Mouse (Mus musculus) CH12.LX (cell line): ENCODE results near the gene Tshz2. TPM values are rescaled to one million over a fixed set of nuclear protein-coding genes. Genes with fewer than 3 reads are reported as not detected.

Experiments used
- DNase-seq: peaks from one replicate; pipeline ENCODE4 v3.0.0-alpha.2; 2013; ENCODE audit errors: extremely low read depth
- H3K27ac ChIP-seq: 2 replicates; pipeline ENCODE4 v1.5.1; 2012; ENCODE audit warnings: low read depth, mild to moderate bottlenecking, control low read depth, moderate library complexity; ENCODE audit not compliant: insufficient read depth
- H3K27me3 ChIP-seq: replicated peaks from 2 replicates; pipeline ENCODE3; 2012; ENCODE audit warnings: inconsistent platforms
- H3K36me3 ChIP-seq, 2 experiments: replicated peaks in 1 of 2; 2 replicates each; pipeline versions ENCODE3 to v1.6.1; 2012; ENCODE audit warnings: inconsistent platforms in 1 of 2, low read length in 1 of 2, mild to moderate bottlenecking in 1 of 2, mixed read lengths in 1 of 2, moderate library complexity in 1 of 2; ENCODE audit not compliant: control insufficient read depth in 1 of 2, insufficient read depth in 1 of 2
- H3K4me1 ChIP-seq, 2 experiments: 2 replicates each; pipeline ENCODE4 v1.6.1; 2012; ENCODE audit warnings: inconsistent platforms in 1 of 2, moderate library complexity in 1 of 2; ENCODE audit not compliant: insufficient read depth in 2 of 2, control insufficient read depth in 1 of 2
- H3K4me2 ChIP-seq: 2 replicates; pipeline ENCODE4 v1.6.1; 2012; ENCODE audit warnings: low read depth, mild to moderate bottlenecking, control low read depth; ENCODE audit not compliant: poor library complexity, insufficient read depth, severe bottlenecking
- H3K4me3 ChIP-seq, 3 experiments: fragments of 150-350 bp in 1 of 3; sonication (generic) in 1 of 3; replicated peaks in 1 of 3; 2 replicates each; pipeline versions ENCODE3 to v1.5.1; 2011 to 2012; ENCODE audit warnings: low read depth in 2 of 3, low read length in 2 of 3, mild to moderate bottlenecking in 2 of 3, moderate library complexity in 2 of 3, control low read depth in 1 of 3, improper control_type of control experiment in 1 of 3, inconsistent platforms in 1 of 3, mixed read lengths in 1 of 3; ENCODE audit not compliant: poor library complexity in 1 of 3
- H3K79me2 ChIP-seq: replicated peaks from 2 replicates; pipeline ENCODE4 v1.6.1; 2012; ENCODE audit warnings: mild to moderate bottlenecking, moderate library complexity; ENCODE audit not compliant: control insufficient read depth, poor library complexity, insufficient read depth, severe bottlenecking; ENCODE audit errors: extremely low read depth
- H3K9ac ChIP-seq: 2 replicates; pipeline ENCODE4 v1.6.1; 2012; ENCODE audit warnings: low read depth, mild to moderate bottlenecking, control low read depth, moderate library complexity; ENCODE audit not compliant: insufficient read depth
- H3K9me3 ChIP-seq: replicated peaks from 2 replicates; pipeline ENCODE3; 2012; ENCODE audit warnings: low read length, inconsistent platforms, mixed read lengths
- E2F4 ChIP-seq: IDR thresholded peaks from 2 replicates; pipeline ENCODE4 v1.6.1; 2011; ENCODE audit warnings: low read depth, low read length, improper control_type of control experiment; ENCODE audit not compliant: insufficient replicate concordance
- EP300 ChIP-seq: IDR thresholded peaks from 2 replicates; pipeline ENCODE4 v1.6.1; 2011; ENCODE audit warnings: low read length, improper control_type of control experiment
- ETS1 ChIP-seq: conservative IDR thresholded peaks from 2 replicates; pipeline ENCODE4 v1.6.1; 2012; ENCODE audit warnings: low read depth, mild to moderate bottlenecking, inconsistent platforms, low read length, improper control_type of control experiment, moderate library complexity
- HCFC1 ChIP-seq: IDR thresholded peaks from 2 replicates; pipeline ENCODE4 v1.6.1; 2012; ENCODE audit warnings: low read depth, mild to moderate bottlenecking, inconsistent platforms, low read length, improper control_type of control experiment
- JUN ChIP-seq: IDR thresholded peaks from 2 replicates; pipeline ENCODE4 v1.6.1; 2011; ENCODE audit warnings: low read depth, mild to moderate bottlenecking, low read length, improper control_type of control experiment, moderate library complexity; ENCODE audit not compliant: insufficient read depth
- MAZ ChIP-seq: IDR thresholded peaks from 2 replicates; pipeline ENCODE4 v1.6.1; 2012; ENCODE audit warnings: low read depth, mild to moderate bottlenecking, inconsistent platforms, low read length, improper control_type of control experiment, moderate library complexity
- MEF2A ChIP-seq: IDR thresholded peaks from 2 replicates; pipeline ENCODE4 v1.6.1; 2014; ENCODE audit warnings: low read depth, mild to moderate bottlenecking, inconsistent platforms, low read length, improper control_type of control experiment, borderline replicate concordance
- NELFE ChIP-seq: IDR thresholded peaks from 2 replicates; pipeline ENCODE4 v1.6.1; 2011; ENCODE audit warnings: low read depth, low read length, improper control_type of control experiment
- POLR2A ChIP-seq: IDR thresholded peaks from 2 replicates; pipeline ENCODE4 v1.6.1; 2011; ENCODE audit warnings: low read depth, mild to moderate bottlenecking, improper control_type of control experiment, low read length
- RAD21 ChIP-seq: IDR thresholded peaks from 2 replicates; pipeline ENCODE4 v1.6.1; 2011; ENCODE audit warnings: low read depth, mild to moderate bottlenecking, low read length, improper control_type of control experiment, moderate library complexity
- RCOR1 ChIP-seq: conservative IDR thresholded peaks from 2 replicates; pipeline ENCODE4 v1.6.1; 2012; ENCODE audit warnings: low read depth, mild to moderate bottlenecking, inconsistent platforms, low read length, improper control_type of control experiment
- SIN3A ChIP-seq: IDR thresholded peaks from 2 replicates; pipeline ENCODE4 v1.6.1; 2012; ENCODE audit warnings: low read length, improper control_type of control experiment, inconsistent platforms
- TBP ChIP-seq: conservative IDR thresholded peaks from 2 replicates; pipeline ENCODE4 v1.6.1; 2011; ENCODE audit warnings: low read depth, low read length, improper control_type of control experiment
- TCF12 ChIP-seq: IDR thresholded peaks from 2 replicates; pipeline ENCODE4 v1.6.1; 2014; ENCODE audit warnings: low read depth, mild to moderate bottlenecking, inconsistent platforms, low read length, improper control_type of control experiment
- ZKSCAN1 ChIP-seq: IDR thresholded peaks from 2 replicates; pipeline ENCODE4 v1.6.1; 2012; ENCODE audit warnings: low read depth, inconsistent platforms, low read length, improper control_type of control experiment, borderline replicate concordance
- ZNF384 ChIP-seq: IDR thresholded peaks from 2 replicates; pipeline ENCODE4 v1.6.1; 2012; ENCODE audit warnings: low read depth, low read length, improper control_type of control experiment, inconsistent platforms
- dilution Hi-C: fragments of 300-500 bp; cut with MboI; formaldehyde crosslinking; loops from 2 replicates; pipeline ENCODE4 v1.14.3; 2020; ENCODE audit warnings: low sequenced_read_pairs; ENCODE audit not compliant: extremely low pct_unique_long_range_greater_than_20kb, extremely low pct_ligation_motif_present
- in situ Hi-C: fragments of 300-500 bp; cut with MboI; formaldehyde crosslinking; loops from 3 replicates; pipeline ENCODE4 v1.14.3; 2019; ENCODE audit warnings: low sequenced_read_pairs, low pct_ligation_motif_present, low pct_unique_long_range_greater_than_20kb, mixed read lengths
- polyA plus RNA-seq: library from polyadenylated mRNA; unstranded; fragments of >175 nt; gene quantifications from 2 replicates; pipeline ENCODE4 v1.2.1, GENCODE M21; 2012; ENCODE audit warnings: low read depth; ENCODE audit not compliant: insufficient read length
- total RNA-seq, 2 experiments: library from RNA; depleted of rRNA; stranded (reverse); fragments of 300-350 nt in 1 of 2; fragments of >200 nt in 1 of 2; gene quantifications; 2 replicates each; pipeline ENCODE4 v1.2.3; 2012 to 2014

Tshz2 gene
- total and polyA plus RNA-seq, 3 experiments: not detected

DNA sequence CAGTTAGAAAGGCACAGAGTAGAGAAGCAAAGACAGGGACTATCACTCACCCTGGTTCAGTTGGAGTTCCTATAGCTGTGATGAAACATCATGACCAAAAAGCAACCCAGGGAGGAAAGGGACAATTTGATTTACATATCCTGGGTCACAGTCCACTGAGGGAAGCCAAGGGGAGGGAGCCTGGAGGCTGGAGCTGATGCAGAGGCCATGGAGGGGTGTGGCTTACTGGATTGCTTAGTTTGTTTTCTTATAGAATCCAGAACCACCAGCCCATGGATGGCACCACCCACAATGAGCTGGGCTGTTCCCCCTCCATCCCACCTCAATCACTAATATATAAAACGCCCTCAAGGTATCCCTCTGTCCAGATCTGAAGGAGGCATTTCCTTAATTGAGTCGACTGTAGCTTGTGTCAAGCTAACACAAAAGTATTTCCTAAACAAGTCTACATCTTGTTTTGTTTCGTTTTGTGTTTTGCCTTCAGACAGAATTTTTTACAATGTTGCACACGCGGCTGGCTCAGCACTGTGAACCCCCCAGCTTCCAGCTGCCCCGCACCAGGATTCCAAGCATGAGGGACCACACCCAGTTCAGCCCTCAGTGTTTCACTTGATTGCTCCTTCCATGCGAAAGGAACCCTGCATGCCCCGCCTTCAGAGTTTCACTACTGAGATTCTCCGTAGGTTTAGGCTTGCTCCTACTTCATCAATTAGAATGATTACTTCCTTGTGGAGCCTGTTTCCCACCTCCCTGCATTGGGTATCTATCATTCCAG is 413.7 kb downstream of the Tshz2 start:
- H3K79me2 ChIP-seq: no peaks in the 10 kb centered on the region
- peaks cover 68% of the 10 kb centered on the region for H3K9me3 ChIP-seq
- DNase-seq: no peak
- in situ Hi-C loops (no loop called here), dilution Hi-C loops (no loop called here)
- no peak overlapping the region for H3K9ac ChIP-seq
- no peak overlapping the region for H3K4me2 ChIP-seq
- no peaks in the 10 kb centered on the region for H3K4me1 ChIP-seq
- H3K27ac ChIP-seq: no peak overlapping the region
- no peak for TF ChIP-seq RCOR1
- TF ChIP-seq POLR2A: no peak
- no peak for TF ChIP-seq NELFE
- TF ChIP-seq ZNF384: no peak
- TF ChIP-seq ZKSCAN1: no peak
- TF ChIP-seq MEF2A: no peak
- TF ChIP-seq TCF12: no peak
- no peak for TF ChIP-seq MAZ
- no peak for TF ChIP-seq SIN3A
- no peak for TF ChIP-seq HCFC1
- TF ChIP-seq E2F4: no peak
- TF ChIP-seq ETS1: no peak
- no peaks in the 10 kb centered on the region for H3K27me3 ChIP-seq
- H3K36me3 ChIP-seq: no peaks in the 10 kb centered on the region
- no peak overlapping the region for H3K4me3 ChIP-seq

GRCm38 (mm10) chr2:170048831-170049230 is 416.0 kb downstream of the Tshz2 start:
- TF ChIP-seq JUN (no peak), TBP (no peak), EP300 (no peak), RAD21 (no peak)
- TF ChIP-seq, all 38 proteins: peak for 0
- DNase-seq: no peak
- Histone ChIP-seq H3K36me3 (no peaks in the 10 kb centered on the region), H3K9ac (no peak overlapping the region), H3K9me3 (peaks cover 61% of the 10 kb centered on the region), H3K4me2 (no peak overlapping the region), H3K79me2 (no peaks in the 10 kb centered on the region), H3K27ac (no peak overlapping the region), H3K4me1 (no peaks in the 10 kb centered on the region), H3K27me3 (no peaks in the 10 kb centered on the region), H3K4me3 (no peak overlapping the region)
- dilution Hi-C loops: no loop called here
- in situ Hi-C loops: no loop called here
